Mouse (Mus musculus) bone marrow macrophage, adult 2 months (primary cell): ENCODE data around the gene Emc8. TPM values are rescaled to one million over a fixed set of nuclear protein-coding genes. Genes with fewer than 3 reads are reported as not detected.

Experiments used
- H3K27ac ChIP-seq: 2 replicates; pipeline ENCODE4 v1.5.1; 2012; ENCODE audit warnings: low read depth, low read length; ENCODE audit not compliant: insufficient read depth
- H3K4me1 ChIP-seq: 2 replicates; pipeline ENCODE4 v1.6.1; 2012; ENCODE audit warnings: low read length; ENCODE audit not compliant: control insufficient read depth, insufficient read depth
- H3K4me3 ChIP-seq: 2 replicates; pipeline ENCODE4 v1.5.1; 2012; ENCODE audit warnings: mild to moderate bottlenecking, low read length, moderate library complexity; ENCODE audit not compliant: insufficient read depth
- CTCF ChIP-seq: IDR thresholded peaks from 2 replicates; pipeline ENCODE4 v1.5.1; 2012; ENCODE audit warnings: low read depth, mild to moderate bottlenecking, low read length, moderate library complexity
- POLR2A ChIP-seq: IDR thresholded peaks from 2 replicates; pipeline ENCODE4 v1.6.1; 2012; ENCODE audit warnings: mild to moderate bottlenecking, low read depth, low read length, borderline replicate concordance
- polyA plus RNA-seq: library from polyadenylated mRNA; stranded (reverse); fragments of >200 nt; gene quantifications from 2 replicates; pipeline ENCODE4 v1.2.4, GENCODE M21; 2012; ENCODE audit not compliant: missing spikeins, insufficient read depth, insufficient read length

The Emc8 gene
- polyA plus RNA-seq, 1 experiment: 56.5 TPM

DNA sequence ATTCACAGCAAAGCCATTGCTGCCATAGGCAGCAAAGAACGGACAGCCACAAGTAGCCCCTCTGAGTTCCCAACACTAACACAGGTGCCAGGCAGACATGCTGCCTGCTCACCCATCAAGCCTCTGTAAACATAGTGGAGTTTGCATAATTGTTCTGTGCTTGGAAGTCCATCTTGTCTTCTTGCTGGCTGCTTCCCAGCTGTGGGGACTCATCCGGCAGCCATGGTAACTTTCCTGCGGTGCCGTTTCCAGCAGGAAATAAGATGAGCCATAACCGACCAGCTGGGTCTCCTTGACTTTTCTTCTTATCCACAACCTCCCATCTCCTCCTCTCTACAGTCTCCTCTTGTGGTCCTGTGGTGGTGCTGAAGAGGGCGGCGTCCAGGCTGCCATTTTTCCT, 30.1 kb upstream of the Emc8 start:
- TF ChIP-seq POLR2A (no peak), CTCF (no peak)
- H3K4me3 ChIP-seq: no peak overlapping the region

DNA sequence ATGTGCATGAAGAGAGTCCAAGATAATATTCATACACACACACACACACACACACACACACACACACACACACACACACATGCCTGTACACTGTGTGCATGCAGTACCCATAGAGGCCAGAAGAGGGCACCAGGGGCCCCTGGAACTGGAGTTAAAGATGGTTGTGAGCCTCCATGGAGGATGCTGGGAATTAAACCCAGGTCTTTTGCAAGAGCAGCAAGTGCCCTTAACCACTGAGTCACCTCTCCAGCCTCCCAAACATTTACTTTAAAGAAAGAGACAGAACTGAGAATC, 29.6 kb upstream of the Emc8 start:
- H3K27ac ChIP-seq: peak overlapping the region; percentile 76
- TF ChIP-seq POLR2A (no peak), CTCF (peak; percentile 88)
- H3K4me3 ChIP-seq: no peak overlapping the region
- H3K4me1 ChIP-seq: peaks cover 77% of the 10 kb centered on the region

More for the DNA sequence above, 30.1 kb upstream of the Emc8 start:
- Histone ChIP-seq H3K27ac (peak overlapping the region; percentile 76), H3K4me1 (peaks cover 76% of the 10 kb centered on the region)

DNA sequence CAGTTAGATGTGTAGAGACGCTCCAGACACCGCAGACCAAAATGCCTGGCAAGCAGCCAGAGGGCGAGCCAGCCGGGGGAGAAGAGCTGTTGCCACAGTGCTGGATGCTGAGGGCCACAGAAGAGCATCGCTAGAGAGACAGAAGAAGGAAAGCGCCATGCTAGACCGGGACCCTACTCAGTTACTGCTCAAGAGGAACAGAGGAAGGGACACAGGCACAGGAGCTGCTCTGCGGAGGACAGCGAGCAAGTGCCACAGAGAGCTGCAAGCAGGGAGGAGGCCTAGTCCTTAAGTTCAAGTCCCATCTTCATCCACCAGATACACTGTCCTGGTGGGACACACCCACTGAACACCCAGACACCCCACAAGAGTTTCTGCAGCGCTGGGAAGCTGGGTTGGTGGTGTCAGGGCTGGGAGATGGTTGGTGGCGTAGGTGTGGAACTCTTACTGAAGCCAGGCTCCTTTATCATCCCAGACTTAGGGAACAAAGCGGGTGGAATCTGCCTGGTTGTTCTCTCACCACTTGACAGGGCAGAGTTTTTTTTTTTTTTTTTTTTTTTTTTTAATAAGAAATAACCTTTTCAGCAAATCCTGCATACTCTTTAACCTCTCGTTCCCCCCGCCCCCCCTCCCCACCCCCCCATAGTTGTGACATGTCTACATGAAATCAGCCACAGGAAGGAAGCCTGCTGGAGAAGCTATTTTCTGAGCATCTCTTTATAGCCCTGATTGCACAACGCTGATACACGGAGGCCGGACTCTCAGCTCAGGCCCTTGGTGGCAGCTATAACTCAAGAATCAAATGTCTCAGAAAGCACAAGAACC, 29.0 kb upstream of the Emc8 start:
- peaks cover 76% of the 10 kb centered on the region for H3K4me1 ChIP-seq
- H3K4me3 ChIP-seq: peak overlapping the region; percentile 7
- peak overlapping the region; percentile 99 for H3K27ac ChIP-seq
- TF ChIP-seq CTCF (no peak), POLR2A (no peak)

DNA sequence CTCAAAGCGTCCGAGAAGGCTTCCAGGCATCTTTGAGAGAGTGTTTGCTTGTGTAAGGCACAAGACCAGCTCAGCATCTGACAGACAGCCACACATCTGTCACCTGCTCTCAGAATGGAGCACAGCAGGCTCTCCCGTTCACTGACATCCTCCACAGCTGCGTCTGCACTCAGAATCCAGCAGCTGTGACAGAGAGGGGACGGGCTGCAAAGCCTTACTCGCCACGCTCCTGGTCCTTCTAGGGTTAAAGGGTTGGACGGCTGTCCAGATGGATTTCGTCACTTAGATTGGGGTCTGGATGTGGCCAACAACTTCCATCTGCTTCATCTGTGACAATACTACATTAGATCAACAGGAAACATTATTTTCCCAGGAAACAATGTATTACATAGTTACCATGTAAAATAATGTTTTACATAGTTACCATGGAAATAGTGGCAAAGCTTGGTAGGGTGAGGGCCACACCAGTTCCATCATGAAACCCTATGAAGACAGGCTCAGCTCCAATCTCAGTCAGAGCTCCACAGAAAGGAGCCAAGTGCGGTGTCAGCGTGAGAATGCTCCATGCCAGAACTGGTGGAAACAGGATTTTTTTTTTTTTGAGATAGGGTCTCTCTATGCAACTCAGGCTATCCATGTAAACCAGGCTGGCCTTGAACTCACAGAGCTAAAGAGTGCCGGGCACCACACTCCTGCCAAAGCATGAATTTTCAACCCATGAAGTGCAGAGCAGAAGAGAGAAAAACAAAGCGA, 28.2 kb upstream of the Emc8 start:
- Histone ChIP-seq H3K4me3 (peak overlapping the region; percentile 7; the same call in 1 of the 2 replicates), H3K4me1 (peaks cover 71% of the 10 kb centered on the region), H3K27ac (peak overlapping the region; percentile 99)
- TF ChIP-seq CTCF (no peak), POLR2A (0 out of 2 replicates have a peak, but pooled peaks have one; percentile 4)

DNA sequence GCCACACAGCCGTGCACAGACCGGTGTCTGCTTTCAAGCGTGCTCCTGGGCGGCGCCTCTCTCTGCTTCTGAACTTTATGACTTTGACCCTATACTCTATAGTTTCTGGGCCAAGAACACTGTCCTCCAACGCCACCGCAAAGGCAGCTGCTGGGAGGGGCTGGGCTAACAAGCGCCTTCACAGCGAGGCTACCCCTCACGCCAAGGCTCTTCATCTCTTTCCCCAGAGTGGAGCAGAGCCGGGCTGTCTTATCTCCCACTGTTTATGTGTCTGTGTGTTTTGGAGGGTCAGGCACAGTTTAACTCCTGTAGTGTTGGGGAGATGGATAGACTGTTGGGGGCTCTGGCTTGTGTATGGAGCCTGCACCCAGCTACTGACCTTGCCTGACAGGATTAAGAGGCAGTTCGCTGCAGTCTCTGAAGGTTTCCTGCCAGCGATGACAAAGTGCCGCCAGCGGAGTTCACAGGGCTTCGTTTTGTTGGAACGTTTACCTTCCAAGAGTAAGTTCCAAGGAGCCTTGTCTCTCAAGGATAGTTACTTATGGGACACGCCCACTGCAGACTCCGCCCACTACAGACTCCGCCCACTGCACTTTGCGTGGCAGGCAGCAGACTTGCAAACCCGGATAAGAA, 25.6 kb upstream of the Emc8 start:
- no peak overlapping the region for H3K4me3 ChIP-seq
- no peak overlapping the region for H3K27ac ChIP-seq
- peaks cover 51% of the 10 kb centered on the region for H3K4me1 ChIP-seq
- TF ChIP-seq CTCF (no peak), POLR2A (no peak)

DNA sequence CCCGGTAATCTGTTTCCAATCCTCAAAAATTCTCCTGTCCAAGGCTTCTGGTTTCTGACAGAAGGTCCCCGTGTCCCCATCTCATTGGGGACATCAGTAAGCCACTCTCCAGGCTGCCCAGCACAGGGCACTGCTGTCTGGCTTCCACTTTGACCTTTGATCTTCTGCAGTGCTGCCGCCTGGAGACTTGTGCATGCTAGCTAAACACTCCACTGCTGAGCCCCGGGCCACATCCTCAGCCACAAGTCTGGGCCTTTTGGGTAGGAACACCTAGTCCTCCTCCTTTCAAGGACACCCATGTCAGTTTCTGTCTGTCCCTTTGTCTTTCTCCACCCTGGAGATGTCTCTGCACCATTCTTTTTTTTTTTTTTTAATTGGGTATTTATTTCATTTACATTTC, 24.6 kb upstream of the Emc8 start:
- Histone ChIP-seq H3K4me3 (no peak overlapping the region), H3K4me1 (peaks cover 44% of the 10 kb centered on the region), H3K27ac (no peak overlapping the region)
- TF ChIP-seq POLR2A: no peak

DNA sequence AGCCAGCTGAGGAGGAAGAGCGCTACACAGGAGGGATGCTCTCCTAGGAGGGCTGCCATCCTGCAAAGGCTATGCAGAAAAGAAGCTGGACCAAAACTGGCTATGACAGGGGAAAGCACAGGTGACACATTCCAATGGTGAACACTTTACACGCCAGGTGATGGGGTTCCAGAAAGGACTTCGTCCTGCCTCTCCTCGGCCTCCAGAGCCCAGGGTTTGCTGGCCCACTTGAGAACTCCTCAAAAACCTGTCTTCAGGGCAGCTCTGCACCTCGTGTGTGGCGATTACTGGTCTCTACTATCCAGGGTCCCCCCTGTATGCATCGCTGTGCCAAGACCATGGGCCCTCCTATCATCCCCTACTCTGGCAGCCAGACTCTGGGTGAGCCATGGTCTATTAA, 20.1 kb upstream of the Emc8 start:
- H3K4me1 ChIP-seq: peaks cover 49% of the 10 kb centered on the region
- no peak overlapping the region for H3K27ac ChIP-seq
- no peak overlapping the region for H3K4me3 ChIP-seq
- TF ChIP-seq CTCF: no peak
- TF ChIP-seq POLR2A: no peak

DNA sequence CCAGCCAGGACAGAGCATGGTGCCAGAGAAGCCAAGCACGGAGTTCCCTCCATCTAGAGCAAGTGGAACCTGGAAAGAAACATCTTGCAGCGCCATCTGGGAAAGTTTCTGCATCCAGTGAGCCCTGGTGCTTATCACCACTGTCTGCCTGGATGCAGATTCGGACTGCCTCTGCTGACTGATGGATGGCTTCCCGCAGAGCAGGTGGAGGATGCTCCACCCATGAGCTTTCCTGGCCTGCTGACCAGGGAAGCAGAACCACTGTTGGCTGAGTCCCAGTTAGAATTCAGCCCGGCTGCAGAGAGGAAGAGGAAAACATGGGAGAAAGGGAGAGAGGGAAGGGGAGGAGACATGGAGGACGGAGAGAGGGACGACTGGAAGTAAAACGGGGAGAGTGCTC, 19.4 kb upstream of the Emc8 start:
- no peak overlapping the region for H3K4me3 ChIP-seq
- TF ChIP-seq POLR2A (no peak), CTCF (no peak)
- H3K27ac ChIP-seq: no peak overlapping the region
- H3K4me1 ChIP-seq: peaks cover 53% of the 10 kb centered on the region

DNA sequence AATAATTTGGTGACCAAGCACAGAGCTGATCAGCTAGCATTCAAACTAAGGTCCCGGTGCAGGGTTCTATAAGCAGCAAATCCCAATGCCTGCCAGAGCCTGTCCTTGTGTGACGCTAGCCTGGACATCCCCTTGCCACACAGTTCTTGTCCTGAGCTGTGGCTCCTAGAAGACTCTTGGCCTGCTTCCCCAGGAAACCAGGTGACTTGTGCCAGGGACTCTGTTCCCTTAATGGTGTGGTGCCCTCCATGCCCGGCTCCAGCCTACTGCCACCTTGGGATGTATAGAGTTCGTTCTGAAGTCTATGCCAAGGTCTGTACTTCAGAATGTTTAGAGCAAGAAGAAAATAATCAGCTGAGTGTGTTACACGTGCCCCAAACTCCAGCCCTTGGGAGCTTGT, 18.2 kb upstream of the Emc8 start:
- Histone ChIP-seq H3K4me1 (peaks cover 58% of the 10 kb centered on the region), H3K27ac (peak overlapping the region; percentile 99), H3K4me3 (peak overlapping the region; percentile 60)
- TF ChIP-seq POLR2A: no peak
- no peak for TF ChIP-seq CTCF

DNA sequence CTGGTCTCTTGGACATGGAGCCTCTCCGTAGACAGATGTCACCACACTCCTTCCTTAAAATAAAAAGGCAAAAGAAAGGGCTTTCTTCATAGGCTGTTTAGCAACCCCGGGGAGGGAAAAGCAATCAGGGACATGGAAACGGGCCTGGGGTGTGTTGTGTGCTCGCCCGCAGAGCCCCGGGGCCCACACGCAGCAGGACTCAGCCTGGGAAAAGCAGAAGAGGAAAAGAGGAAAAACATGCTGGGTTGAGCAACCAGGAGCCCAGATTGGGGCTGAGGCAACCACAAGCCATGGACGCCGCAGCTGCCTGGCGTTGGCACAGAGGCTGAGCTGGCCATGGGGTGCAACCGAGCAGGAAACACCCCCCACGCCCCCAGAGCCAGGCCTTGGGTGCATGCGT, 17.7 kb upstream of the Emc8 start:
- TF ChIP-seq CTCF (no peak), POLR2A (0 out of 2 replicates have a peak, but pooled peaks have one; percentile 36)
- Histone ChIP-seq H3K4me3 (peak overlapping the region; percentile 60), H3K4me1 (peaks cover 58% of the 10 kb centered on the region), H3K27ac (peak overlapping the region; percentile 99)
